Mouse (Mus musculus): ENCODE measurements around the gene Hs3st3a1. TPM values are rescaled to one million over a fixed set of nuclear protein-coding genes. Genes with fewer than 3 reads are reported as not detected.

Gene Hs3st3a1
- under 1 TPM; 0.35 to 0.54 TPM for total RNA-seq (2021)
- long read RNA-seq, experiment 1: 0 reads
- long read RNA-seq, experiment 2, partial matches to known transcripts: 0 of 1 reads
- long read RNA-seq, experiment 2, other reads (novel, unspliced or antisense): 0 of 1 reads

DNA sequence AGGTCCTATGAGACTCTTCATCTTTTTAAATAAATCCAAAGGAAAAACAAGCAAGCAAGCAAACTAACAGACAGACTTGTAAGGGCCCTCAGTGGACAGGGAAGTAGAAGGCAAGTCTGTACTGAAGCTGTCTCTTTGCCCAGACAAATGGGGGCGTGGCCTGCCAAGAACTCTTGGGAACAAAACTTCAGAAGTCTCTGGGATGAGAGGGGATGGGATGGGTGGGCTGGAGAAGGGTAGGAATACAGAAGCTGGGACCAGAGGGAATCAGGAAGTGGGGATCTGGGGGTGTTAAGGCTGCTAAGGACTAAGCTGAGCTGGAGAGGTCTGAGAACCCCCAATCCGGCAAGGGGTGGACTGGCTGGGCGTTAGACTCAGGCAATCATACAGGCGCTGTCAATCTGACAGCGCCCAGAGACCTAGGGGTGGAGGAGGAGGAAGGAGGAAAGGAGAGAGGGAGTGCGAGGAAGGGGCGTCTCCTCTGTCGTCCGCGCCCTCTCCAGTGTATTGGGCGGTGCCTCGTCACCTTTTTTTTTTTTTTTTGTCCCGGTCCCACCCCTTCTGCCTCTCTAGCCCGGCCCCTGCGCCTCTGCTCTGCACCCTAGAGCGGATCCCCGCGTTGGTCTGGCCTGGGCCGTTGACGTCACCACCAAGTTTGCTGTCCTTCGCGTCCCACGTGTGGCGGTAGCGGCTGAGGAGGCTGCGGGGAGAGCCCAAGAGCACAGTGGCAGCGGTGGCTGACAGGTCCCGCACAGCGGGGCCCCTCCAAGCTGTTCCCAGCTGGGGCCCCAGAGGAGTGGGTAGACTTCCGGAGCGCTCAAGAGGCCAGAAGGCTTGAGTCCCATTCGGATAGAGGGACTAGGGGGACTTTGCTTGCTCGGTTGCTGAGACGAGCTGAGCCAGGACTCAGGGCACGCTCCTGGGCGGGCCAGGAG lies at the start of gene Hs3st3a1:
TSS of gene Hs3st3a1 (plus strand) at position 722 of the 935 bp plus-strand sequence.
- peak; percentile 32 to 36 for DNase-seq
- intact Hi-C loops (cut with DNase I): no loop called here

DNA sequence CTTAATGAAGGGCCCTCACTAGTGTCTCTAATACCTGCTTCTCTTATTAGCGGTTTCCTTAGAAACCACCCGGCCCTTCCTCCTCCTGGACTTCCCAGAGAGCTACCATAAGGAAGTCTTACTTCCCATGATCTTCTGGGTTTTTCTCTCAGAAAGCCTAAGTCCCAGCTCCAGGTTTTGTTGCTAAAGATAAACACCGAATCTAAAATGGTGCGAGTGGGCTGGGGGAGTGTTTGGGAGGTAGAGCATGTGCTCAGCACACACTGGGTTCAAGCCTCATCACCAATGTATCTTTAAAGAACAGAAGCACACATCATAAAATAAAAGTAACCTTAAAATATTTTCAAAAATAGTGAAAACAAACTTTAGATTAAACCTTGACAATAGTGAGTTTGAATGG lies 48.8 kb upstream of the Hs3st3a1 start:
- DNase-seq: no peak
- intact Hi-C loops (cut with DNase I): no loop called here

DNA sequence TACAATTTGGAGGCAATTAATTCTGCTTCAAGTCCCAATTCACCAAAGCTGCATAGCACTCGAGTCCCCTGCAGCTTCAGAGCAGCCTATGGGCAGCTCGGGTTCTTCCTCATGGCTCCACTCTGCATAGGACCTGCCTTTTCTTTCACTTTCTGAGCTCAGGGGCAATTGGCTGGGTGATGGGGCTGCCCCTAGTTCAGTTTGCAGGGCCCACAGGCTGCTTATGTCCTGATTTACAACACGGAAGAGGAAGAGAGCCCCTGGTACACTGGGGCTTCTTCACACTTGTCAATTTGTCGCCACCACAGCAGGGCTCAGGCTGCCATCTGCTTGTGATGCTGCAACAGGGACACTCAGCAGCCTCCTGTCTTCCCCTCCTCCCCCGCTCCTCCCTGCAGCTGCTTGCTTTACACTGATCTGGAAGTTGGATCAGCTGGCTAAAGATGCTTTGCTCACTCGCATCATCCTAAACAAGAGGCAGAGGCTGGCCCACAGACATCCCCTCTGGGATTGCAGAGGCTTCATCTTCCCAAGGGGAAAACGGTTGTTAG lies 38.7 kb upstream of the Hs3st3a1 start:
- intact Hi-C loops (cut with DNase I): no loop called here
- no peak for DNase-seq

GRCm38 (mm10) chr11:64396949-64397348 lies 38.2 kb upstream of the Hs3st3a1 start:
- DNase-seq: no peak
- intact Hi-C loops (cut with DNase I): no loop called here

DNA sequence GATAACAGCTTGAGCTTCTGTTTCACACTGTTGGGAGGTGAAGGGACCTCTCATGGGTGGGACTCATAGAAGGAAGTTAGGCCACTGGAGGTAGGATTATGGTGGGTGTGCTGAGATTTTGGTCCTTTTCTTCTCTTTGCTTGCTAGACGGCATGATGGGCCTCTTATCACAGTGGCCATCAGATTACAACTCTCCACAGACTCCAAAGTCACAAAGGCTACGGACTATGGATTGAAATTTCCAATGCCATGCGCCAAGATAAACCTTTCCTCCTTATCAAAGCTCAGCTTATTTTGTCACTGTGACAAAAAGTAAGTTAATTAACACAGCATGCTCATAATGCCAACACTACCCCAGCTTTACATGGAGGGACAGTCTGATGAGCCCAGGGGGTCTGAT lies 37.5 kb upstream of the Hs3st3a1 start:
- intact Hi-C loops (cut with DNase I): no loop called here

DNA sequence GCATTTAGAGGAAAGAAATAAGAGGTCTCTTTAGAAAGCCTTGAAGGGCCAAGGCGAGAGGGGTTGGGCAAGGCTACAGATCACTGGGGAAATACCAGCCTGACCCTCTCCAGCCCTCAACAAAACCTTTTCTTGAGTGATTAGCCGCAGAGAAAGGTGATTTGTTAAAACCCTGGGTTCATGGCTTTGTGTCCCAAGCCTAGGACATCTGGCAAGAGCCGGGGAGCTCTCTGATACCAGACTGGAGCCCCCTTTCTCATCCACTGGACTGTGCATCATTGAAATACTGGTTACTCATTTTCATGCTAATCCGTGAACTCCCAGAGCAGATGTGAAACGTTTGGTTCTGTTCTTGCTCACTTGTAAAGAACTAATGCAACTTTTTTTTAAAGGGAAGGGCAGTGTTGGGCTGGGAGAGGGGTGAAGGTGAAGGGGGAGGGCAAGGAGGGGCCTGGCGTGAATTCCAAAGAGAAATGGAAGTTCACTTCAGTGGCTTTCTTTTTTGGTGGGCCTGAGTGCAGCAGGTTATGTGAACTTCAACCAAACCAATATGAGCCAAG lies 34.5 kb upstream of the Hs3st3a1 start:
- intact Hi-C loops (cut with DNase I): no loop called here
- DNase-seq: no peak

More for the DNA sequence above, 37.5 kb upstream of the Hs3st3a1 start:
- no peak for DNase-seq

GRCm38 (mm10) chr11:64418969-64419368 lies 16.2 kb upstream of the Hs3st3a1 start:
- intact Hi-C loops (cut with DNase I): no loop called here
- no peak for DNase-seq

GRCm38 (mm10) chr11:64435546-64436411 lies 647 bp downstream of the Hs3st3a1 start:
- intact Hi-C loops (cut with DNase I): no loop called here
- DNase-seq: peak; percentile 8 to 22

DNA sequence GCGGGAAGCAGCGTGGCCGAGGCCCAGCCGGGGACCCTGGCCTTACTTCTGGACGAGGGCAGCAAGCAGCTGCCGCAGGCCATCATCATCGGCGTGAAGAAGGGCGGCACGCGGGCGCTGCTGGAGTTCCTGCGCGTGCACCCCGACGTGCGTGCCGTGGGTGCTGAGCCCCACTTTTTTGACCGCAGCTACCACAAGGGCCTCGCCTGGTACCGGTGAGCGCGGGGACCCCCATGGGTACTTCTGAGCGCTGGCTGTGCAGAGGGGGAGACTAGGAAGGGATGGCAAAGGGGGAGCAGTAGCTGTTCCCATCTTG lies 1.2 kb downstream of the Hs3st3a1 start, which contains the start of gene F930015N05Rik:
TSS of gene F930015N05Rik (minus strand) at position 242 of the 316 bp plus-strand sequence.
- peak in 1 of 2 experiments; percentile 14 for DNase-seq
- intact Hi-C loops (cut with DNase I): no loop called here

DNA sequence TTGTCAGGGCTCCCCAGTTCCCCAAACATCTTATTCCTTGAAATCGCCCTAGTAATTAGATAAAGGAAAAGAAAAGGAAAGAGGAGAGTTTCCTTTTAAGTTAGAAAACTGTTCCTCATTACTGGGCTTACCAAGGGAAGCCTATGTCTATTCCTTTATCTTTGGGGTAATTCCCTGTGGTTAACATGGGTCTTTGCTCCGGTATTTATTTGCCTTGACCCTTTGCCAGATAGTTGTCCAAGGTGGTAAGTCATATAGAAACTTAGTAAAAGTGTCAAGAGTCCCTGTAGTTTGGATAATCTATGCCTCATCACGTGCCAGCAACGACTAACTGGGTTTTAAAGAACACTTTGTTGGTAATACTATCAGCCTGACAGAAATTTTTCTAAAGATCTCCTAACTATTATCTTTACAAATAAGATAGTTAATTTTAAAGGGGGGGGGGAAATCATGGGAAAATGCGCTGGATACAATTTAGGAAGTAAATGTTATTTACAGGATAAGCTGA lies 1.7 kb downstream of the Hs3st3a1 start:
- DNase-seq: no peak
- intact Hi-C loops (cut with DNase I): no loop called here

GRCm38 (mm10) chr11:64437721-64438120 lies 2.6 kb downstream of the Hs3st3a1 start:
- intact Hi-C loops (cut with DNase I): no loop called here
- no peak for DNase-seq

- intact Hi-C loops (cut with DNase I): no loop called here
- no peak for DNase-seq
Measured at GRCm38 (mm10) chr11:64438909-64439308, 3.8 kb downstream of the Hs3st3a1 start.

GRCm38 (mm10) chr11:64442119-64442518 lies 7.0 kb downstream of the Hs3st3a1 start:
- intact Hi-C loops (cut with DNase I): loop anchor here (2.0 to 5.0 kb wide), 2 partner anchors 519 to 1040 kb away; partner anchors contain the start of gene Hs3st3b1
- no peak for DNase-seq

GRCm38 (mm10) chr11:64442701-64443100 lies 7.6 kb downstream of the Hs3st3a1 start:
- intact Hi-C loops (cut with DNase I): loop anchor here (2.0 to 5.0 kb wide), 2 partner anchors 520 to 1040 kb away; partner anchors contain the start of gene Hs3st3b1
- DNase-seq: no peak

- no peak for DNase-seq
- intact Hi-C loops (cut with DNase I): no loop called here
Measured at GRCm38 (mm10) chr11:64445227-64445626, 10.1 kb downstream of the Hs3st3a1 start.

DNA sequence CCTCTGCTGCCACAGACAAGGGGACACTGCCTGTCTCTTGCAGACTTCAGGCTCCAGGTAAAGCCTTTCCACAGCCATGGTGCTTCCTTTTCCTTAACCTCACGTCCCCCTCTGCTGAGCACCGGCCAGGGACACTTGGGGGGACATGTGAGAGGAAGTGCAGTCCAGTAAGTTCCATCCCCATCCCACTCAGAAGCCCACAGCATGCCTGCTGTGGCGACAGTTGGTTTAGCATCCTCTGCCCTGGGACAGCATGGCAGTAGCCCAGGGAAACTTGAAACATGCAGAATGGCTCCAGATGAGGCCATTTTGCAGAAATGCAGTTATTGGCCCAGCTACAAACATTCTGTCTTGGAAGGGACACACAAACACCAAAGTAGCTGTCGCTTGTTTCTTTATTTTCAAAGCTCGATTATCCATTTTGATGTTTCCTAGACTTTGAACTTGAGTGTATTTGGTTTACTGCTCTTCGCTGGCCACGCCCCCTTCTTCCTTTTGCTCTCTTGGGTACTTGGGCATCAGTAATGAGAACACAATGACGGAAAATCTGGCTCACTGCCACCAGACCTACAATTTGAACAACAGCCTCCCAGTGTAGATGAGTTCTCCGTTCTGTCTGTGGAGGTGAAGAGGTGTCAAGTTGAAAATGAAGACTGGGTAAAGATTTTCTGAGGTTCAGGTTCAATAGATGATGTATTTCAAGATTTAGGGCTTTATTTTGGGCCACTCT lies 13.6 kb downstream of the Hs3st3a1 start:
- no peak for DNase-seq
- intact Hi-C loops (cut with DNase I): no loop called here

GRCm38 (mm10) chr11:64461746-64462145 lies 26.6 kb downstream of the Hs3st3a1 start:
- intact Hi-C loops (cut with DNase I): no loop called here
- DNase-seq: no peak

- DNase-seq: no peak
- intact Hi-C loops (cut with DNase I): no loop called here
Measured at GRCm38 (mm10) chr11:64468737-64469136, 33.6 kb downstream of the Hs3st3a1 start.

DNA sequence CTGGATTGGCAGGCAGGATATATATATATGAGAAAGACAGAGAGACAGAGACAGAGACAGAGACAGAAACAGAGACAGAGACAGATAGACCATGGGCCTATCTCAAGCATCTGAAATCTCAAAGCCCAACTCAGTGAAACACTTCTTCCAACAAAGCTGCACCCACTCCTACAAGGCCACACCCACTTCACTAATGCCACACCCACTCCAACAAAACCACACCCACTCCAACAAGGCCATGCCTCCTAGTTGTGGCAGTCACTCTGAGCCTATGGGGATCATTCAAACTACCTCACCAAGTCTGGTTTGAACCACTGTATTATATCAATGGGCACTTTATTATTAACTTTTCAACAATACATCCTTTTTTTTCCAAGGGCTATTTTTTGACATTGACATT lies 35.6 kb downstream of the Hs3st3a1 start:
- intact Hi-C loops (cut with DNase I): no loop called here
- no peak for DNase-seq

Measured in gastrocnemius, postnatal 36 days (tissue).